Mouse (Mus musculus) G1E (cell line): ENCODE data around the gene Hbs1l. TPM values are rescaled to one million over a fixed set of nuclear protein-coding genes. Genes with fewer than 3 reads are reported as not detected.

Experiments
- ATAC-seq: 2 replicates; pipeline ENCODE4 v1.8.0; 2016; ENCODE audit warnings: mild to moderate bottlenecking; ENCODE audit not compliant: insufficient number of reproducible peaks, poor library complexity, low FRiP score, severe bottlenecking; ENCODE audit errors: extremely low read depth
- DNase-seq: peaks from one replicate; pipeline ENCODE4 v3.0.0; 2012; ENCODE audit warnings: low spot score
- H3K27me3 ChIP-seq: 2 replicates; pipeline ENCODE4 v1.6.1; 2012; ENCODE audit warnings: mild to moderate bottlenecking, low read length, inconsistent platforms; ENCODE audit not compliant: insufficient read depth
- H3K36me3 ChIP-seq: replicated peaks from 2 replicates; pipeline ENCODE3; 2012; ENCODE audit warnings: mild to moderate bottlenecking, inconsistent platforms
- H3K4me1 ChIP-seq: 2 replicates; pipeline ENCODE4 v1.6.1; 2012; ENCODE audit warnings: low read depth, low read length, inconsistent platforms, mixed read lengths; ENCODE audit not compliant: insufficient read depth
- H3K4me3 ChIP-seq: 2 replicates; pipeline ENCODE4 v1.5.1; 2012; ENCODE audit warnings: low read depth, mild to moderate bottlenecking, inconsistent platforms, low read length, moderate library complexity, mixed read lengths
- H3K9me3 ChIP-seq: replicated peaks from 2 replicates; pipeline ENCODE4 v1.6.1; 2012; ENCODE audit warnings: inconsistent platforms
- CTCF ChIP-seq: IDR thresholded peaks from 2 replicates; pipeline ENCODE4 v1.5.1; 2012; ENCODE audit warnings: low read depth, low read length, inconsistent platforms, mixed read lengths
- GATA1 ChIP-seq: IDR thresholded peaks from 2 replicates; pipeline ENCODE4 v1.6.1; 2012; ENCODE audit warnings: borderline replicate concordance, low read length, inconsistent platforms, mixed read lengths
- GATA2 ChIP-seq: IDR thresholded peaks from 2 replicates; pipeline ENCODE4 v1.6.1; 2012; ENCODE audit warnings: low read depth, low read length, inconsistent platforms, borderline replicate concordance
- POLR2AphosphoS5 ChIP-seq: IDR thresholded peaks from 2 replicates; pipeline ENCODE4 v1.6.1; 2012; ENCODE audit warnings: low read depth, low read length, inconsistent platforms; ENCODE audit not compliant: insufficient replicate concordance
- TAL1 ChIP-seq: conservative IDR thresholded peaks from 2 replicates; pipeline ENCODE4 v1.6.1; 2012; ENCODE audit warnings: low read depth, low read length, inconsistent platforms, mixed read lengths
- polyA plus RNA-seq: library from polyadenylated mRNA; stranded (reverse); fragments of >175 nt; gene quantifications from 2 replicates; pipeline ENCODE4 v1.2.3, GENCODE M21; 2012
- total RNA-seq, 2 experiments: library from RNA; stranded (forward) in 1 of 2; stranded (reverse) in 1 of 2; fragments of 200-1000 nt in 1 of 2; fragments of >200 nt in 1 of 2; fragmentation: Nextera tagmentation in 1 of 2; gene quantifications; 2 replicates each; pipeline ENCODE4 v1.2.3; 2014 to 2017

Gene Hbs1l
- total and polyA plus RNA-seq, 3 experiments: 132 to 153 (median 150) TPM

DNA sequence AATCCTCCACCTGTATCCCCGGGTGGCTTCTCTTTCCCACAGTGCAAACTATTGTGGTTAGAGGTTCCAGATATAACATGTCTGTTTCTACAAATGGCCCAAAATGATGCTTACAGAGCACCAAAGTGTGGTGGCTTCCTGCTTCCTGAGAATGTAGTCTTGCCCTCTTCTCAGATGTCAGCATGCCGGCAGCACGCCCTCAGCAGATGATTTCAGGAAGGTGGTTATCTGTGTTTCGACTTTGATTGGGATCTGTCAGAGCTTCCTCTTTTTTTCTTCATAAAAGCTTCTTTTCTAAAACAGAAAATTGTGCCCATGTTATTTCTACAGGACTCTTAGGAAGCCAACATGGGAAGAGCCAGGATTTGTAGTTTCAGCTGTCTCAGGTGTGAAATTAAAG lies 67.5 kb downstream of the Hbs1l start:
- no peak for TF ChIP-seq POLR2AphosphoS5
- TF ChIP-seq GATA1: no peak
- TF ChIP-seq GATA2: no peak
- no peak for TF ChIP-seq TAL1
- TF ChIP-seq CTCF: no peak
- Histone ChIP-seq H3K4me1 (peaks cover 26% of the 10 kb centered on the region), H3K36me3 (peaks cover 92% of the 10 kb centered on the region), H3K4me3 (no peak overlapping the region), H3K27me3 (no peaks in the 10 kb centered on the region), H3K9me3 (no peaks in the 10 kb centered on the region)
- peak; percentile 33 for DNase-seq
- ATAC-seq: peak; percentile 57

DNA sequence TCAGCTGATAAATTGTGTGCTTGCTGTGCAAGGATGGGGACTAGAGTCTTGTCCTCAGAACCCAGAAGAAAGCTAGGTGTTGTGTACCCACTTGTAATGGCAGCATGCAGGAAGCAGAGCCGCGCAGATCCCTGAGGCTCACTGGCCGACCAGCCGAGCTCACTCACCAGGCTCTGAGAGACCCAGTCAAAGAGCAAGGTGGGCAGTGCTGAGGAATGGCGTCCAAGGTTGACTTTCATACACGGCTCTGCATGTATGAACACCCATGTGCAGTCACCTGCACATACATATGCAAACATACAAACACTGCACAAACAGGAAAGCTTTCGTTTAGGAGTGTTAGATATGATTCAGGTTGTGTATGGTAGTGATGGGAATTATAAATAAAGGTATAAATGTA lies 69.2 kb downstream of the Hbs1l start:
- H3K4me3 ChIP-seq: no peak overlapping the region
- H3K4me1 ChIP-seq: peaks cover 26% of the 10 kb centered on the region
- no peaks in the 10 kb centered on the region for H3K27me3 ChIP-seq
- no peaks in the 10 kb centered on the region for H3K9me3 ChIP-seq
- no peak for ATAC-seq
- H3K36me3 ChIP-seq: peaks cover 95% of the 10 kb centered on the region
- no peak for TF ChIP-seq CTCF
- no peak for TF ChIP-seq GATA1
- TF ChIP-seq TAL1: no peak
- TF ChIP-seq GATA2: no peak
- TF ChIP-seq POLR2AphosphoS5: no peak
- DNase-seq: no peak

DNA sequence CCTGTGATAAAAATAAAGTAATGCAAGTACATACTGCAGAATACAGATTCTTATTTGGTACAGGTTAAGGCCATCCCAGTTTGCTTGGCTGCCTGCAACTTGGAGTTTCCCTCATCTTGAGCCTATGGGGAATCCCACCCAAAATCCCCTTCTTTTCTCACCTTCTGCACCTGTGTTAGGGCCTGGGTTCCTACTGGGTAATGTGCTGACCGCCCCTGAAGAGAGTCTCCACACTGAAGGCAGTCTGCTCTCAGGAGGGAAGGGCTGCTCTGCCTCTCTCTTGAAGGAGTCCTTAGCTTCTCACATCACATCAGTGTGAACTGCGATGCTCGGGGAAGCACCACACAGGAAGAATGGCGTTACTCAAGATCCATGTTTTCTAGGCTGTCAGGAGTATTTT lies 70.1 kb downstream of the Hbs1l start:
- H3K4me3 ChIP-seq: no peak overlapping the region
- DNase-seq: no peak
- no peaks in the 10 kb centered on the region for H3K9me3 ChIP-seq
- TF ChIP-seq TAL1: no peak
- TF ChIP-seq GATA1: no peak
- no peak for TF ChIP-seq POLR2AphosphoS5
- TF ChIP-seq CTCF: no peak
- no peak for TF ChIP-seq GATA2
- no peak for ATAC-seq
- no peaks in the 10 kb centered on the region for H3K27me3 ChIP-seq
- peaks cover 92% of the 10 kb centered on the region for H3K36me3 ChIP-seq
- peaks cover 26% of the 10 kb centered on the region for H3K4me1 ChIP-seq

DNA sequence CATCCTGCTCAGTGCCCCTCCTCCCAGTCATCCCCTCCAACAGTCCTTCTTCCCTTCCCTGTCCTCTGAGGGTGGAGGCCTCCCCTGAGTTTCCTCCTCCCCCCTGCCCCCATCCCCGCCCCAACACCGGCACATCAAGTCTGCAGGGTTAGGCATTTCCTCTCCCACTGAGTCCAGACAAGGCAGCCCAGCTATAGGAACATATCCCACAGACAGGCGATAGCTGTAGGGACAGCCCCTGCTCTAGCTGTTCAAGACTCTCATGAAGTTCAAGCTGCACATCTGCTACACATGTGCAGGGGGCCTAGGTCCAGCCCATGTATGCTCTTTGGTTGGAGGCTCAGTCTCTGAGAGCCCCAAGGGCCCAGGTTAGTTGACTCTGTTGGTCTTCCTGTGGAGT lies 70.7 kb downstream of the Hbs1l start:
- peaks cover 87% of the 10 kb centered on the region for H3K36me3 ChIP-seq
- no peak for DNase-seq
- no peak for ATAC-seq
- no peaks in the 10 kb centered on the region for H3K9me3 ChIP-seq
- no peak for TF ChIP-seq POLR2AphosphoS5
- no peak for TF ChIP-seq CTCF
- no peak for TF ChIP-seq GATA1
- TF ChIP-seq GATA2: no peak
- TF ChIP-seq TAL1: no peak
- no peak overlapping the region for H3K4me3 ChIP-seq
- H3K4me1 ChIP-seq: peaks cover 21% of the 10 kb centered on the region
- H3K27me3 ChIP-seq: no peaks in the 10 kb centered on the region

DNA sequence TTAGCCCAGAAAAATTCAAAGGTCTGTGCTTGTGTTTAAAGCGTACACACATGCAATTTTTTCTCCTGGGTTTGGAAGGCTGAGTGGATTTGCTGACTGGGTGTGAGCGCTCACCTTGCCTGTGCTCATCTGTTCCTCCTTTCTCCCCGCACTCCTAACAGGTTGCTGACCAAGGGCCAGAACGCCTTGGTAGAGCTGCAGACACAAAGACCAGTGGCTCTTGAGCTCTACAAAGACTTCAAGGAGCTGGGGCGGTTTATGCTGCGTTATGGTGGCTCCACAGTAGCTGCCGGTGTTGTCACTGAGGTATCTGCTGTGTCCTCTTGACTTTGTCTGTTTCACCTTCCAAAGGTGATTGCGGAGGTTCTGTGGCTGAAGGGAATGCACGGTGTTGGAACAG lies 71.7 kb downstream of the Hbs1l start:
- no peak for ATAC-seq
- TF ChIP-seq TAL1 (no peak), GATA2 (no peak), CTCF (no peak), POLR2AphosphoS5 (no peak)
- no peaks in the 10 kb centered on the region for H3K27me3 ChIP-seq
- DNase-seq: no peak
- H3K4me1 ChIP-seq: peaks cover 13% of the 10 kb centered on the region
- H3K36me3 ChIP-seq: peaks cover 81% of the 10 kb centered on the region
- H3K4me3 ChIP-seq: no peak overlapping the region
- no peaks in the 10 kb centered on the region for H3K9me3 ChIP-seq

GRCm38 (mm10) chr10:21369586-21369985 lies 73.8 kb downstream of the Hbs1l start:
- H3K27me3 ChIP-seq: no peaks in the 10 kb centered on the region
- no peak for TF ChIP-seq CTCF
- TF ChIP-seq POLR2AphosphoS5: no peak
- TF ChIP-seq TAL1: no peak
- no peak for TF ChIP-seq GATA1
- TF ChIP-seq GATA2: no peak
- no peak for DNase-seq
- H3K4me1 ChIP-seq: no peaks in the 10 kb centered on the region; the same call in 1 of the 2 replicates
- no peak overlapping the region for H3K4me3 ChIP-seq
- H3K36me3 ChIP-seq: peaks cover 62% of the 10 kb centered on the region
- no peak for ATAC-seq
- H3K9me3 ChIP-seq: no peaks in the 10 kb centered on the region

DNA sequence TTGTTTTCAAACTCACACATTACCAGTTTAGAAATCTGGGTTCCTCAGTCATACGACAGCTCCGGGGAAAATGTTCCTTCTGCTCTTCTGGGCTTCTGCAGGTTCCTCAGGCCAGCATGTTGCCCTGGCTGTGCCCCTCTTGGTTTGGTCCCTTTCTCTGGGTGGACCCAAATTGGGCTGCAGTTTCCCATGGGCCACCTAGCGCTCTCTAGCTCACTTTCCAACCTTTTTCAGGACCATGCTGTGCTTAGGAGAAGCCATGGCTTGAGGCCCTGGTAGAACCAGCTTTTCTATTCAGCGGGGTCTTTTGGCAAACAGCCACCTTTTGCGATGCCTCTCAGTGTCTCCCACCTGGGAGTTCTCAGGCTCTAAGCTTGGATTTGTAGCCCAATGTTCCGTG lies 76.5 kb downstream of the Hbs1l start:
- TF ChIP-seq GATA2 (no peak), CTCF (no peak), TAL1 (no peak), POLR2AphosphoS5 (no peak), GATA1 (no peak)
- peaks cover 16% of the 10 kb centered on the region for H3K4me1 ChIP-seq
- H3K36me3 ChIP-seq: peaks cover 35% of the 10 kb centered on the region
- no peaks in the 10 kb centered on the region for H3K27me3 ChIP-seq
- DNase-seq (no peak), ATAC-seq (no peak)
- no peaks in the 10 kb centered on the region for H3K9me3 ChIP-seq
- no peak overlapping the region for H3K4me3 ChIP-seq
